Mouse (Mus musculus) forebrain, embryonic 14.5 days (tissue): ENCODE measurements around the gene Tmem127. TPM values are rescaled to one million over a fixed set of nuclear protein-coding genes. Genes with fewer than 3 reads are reported as not detected.

Experiments
- ATAC-seq: fragments of 200-750 bp; cut with Nextera tagmentation; 2 replicates; pipeline ENCODE4 v1.8.0; 2017; ENCODE audit warnings: mild to moderate bottlenecking, moderate library complexity
- DNase-seq: peaks from one replicate; pipeline ENCODE4 v3.0.0-alpha.2; 2015; ENCODE audit warnings: low spot score
- H3K27ac ChIP-seq: fragments of 300-500 bp; sonication (generic); 2 replicates; pipeline ENCODE4 v1.5.1; 2014; ENCODE audit warnings: low read depth, mild to moderate bottlenecking, control low read depth, low read length, moderate library complexity
- H3K27me3 ChIP-seq: fragments of 300-500 bp; sonication (generic); replicated peaks from 2 replicates; pipeline ENCODE4 v1.6.1; 2014; ENCODE audit warnings: low read length, control low read depth, mixed read lengths; ENCODE audit not compliant: control insufficient read depth, insufficient read depth
- H3K36me3 ChIP-seq: fragments of 300-500 bp; sonication (generic); 2 replicates; pipeline ENCODE4 v1.6.1; 2014; ENCODE audit warnings: low read length, control low read depth; ENCODE audit not compliant: control insufficient read depth, insufficient read depth
- H3K4me1 ChIP-seq: fragments of 300-500 bp; sonication (generic); 2 replicates; pipeline ENCODE4 v1.6.1; 2014; ENCODE audit warnings: antibody characterized with exemption, low read length, control low read depth; ENCODE audit not compliant: control insufficient read depth, insufficient read depth
- H3K4me2 ChIP-seq: fragments of 300-500 bp; sonication (generic); 2 replicates; pipeline ENCODE4 v1.6.1; 2014; ENCODE audit warnings: mild to moderate bottlenecking, control low read depth, low read length
- H3K4me3 ChIP-seq: fragments of 300-500 bp; sonication (generic); 2 replicates; pipeline ENCODE4 v1.5.1; 2014; ENCODE audit warnings: low read depth, low read length, control low read depth
- H3K9ac ChIP-seq: fragments of 300-500 bp; sonication (generic); 2 replicates; pipeline ENCODE4 v1.6.1; 2014; ENCODE audit warnings: mild to moderate bottlenecking, low read length, control low read depth, moderate library complexity
- H3K9me3 ChIP-seq: fragments of 300-500 bp; sonication (generic); replicated peaks from 2 replicates; pipeline ENCODE4 v1.6.1; 2016; ENCODE audit warnings: low read length, control low read depth, mixed read lengths; ENCODE audit not compliant: control insufficient read depth
- WGBS: fragments of 180-500 bp; shearing (Covaris S2); extraction: QIAGEN DNeasy Blood & Tissue Kit; methylation state at CpG from one replicate; pipeline ENCODE4 v1.1.7; 2014; 5-methylcytosine and 5-hydroxymethylcytosine counted together
- polyA plus RNA-seq: library from polyadenylated mRNA; unstranded; fragments of >200 nt; fragmentation: Nextera tagmentation; extraction: Ambion mirVana; gene quantifications from 2 replicates; pipeline ENCODE4 v1.2.1, GENCODE M21; 2014

The Tmem127 gene
- polyA plus RNA-seq, 1 experiment from 2014 or later: 24.4 TPM

DNA sequence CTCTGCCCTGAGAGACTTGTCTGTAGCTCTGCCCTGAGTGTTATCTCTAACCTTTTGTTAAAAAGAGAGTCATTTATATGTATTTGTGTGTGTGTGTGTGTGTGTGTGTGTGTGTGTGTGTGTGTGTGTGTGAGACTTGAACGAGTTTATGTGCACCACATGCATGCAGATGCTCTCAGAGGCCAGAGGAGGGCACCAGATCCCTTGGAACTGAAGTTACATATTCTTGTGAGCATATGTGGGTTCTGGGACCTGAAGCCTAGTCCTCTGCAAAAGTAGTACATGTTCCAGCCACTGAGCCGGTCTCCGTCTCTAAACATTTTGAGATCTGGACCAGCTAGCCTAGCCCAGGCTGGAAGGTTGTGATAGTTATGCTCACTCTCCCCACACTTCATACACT, 22.4 kb upstream of the Tmem127 start:
- 96% methylated on average over 3 of the region's 3 CpGs for WGBS
- Histone ChIP-seq H3K36me3 (peaks cover 97% of the 10 kb centered on the region), H3K27ac (no peak overlapping the region), H3K4me3 (no peak overlapping the region), H3K4me1 (no peaks in the 10 kb centered on the region), H3K9me3 (no peaks in the 10 kb centered on the region), H3K27me3 (no peaks in the 10 kb centered on the region), H3K9ac (no peak overlapping the region), H3K4me2 (no peak overlapping the region)
- DNase-seq: no peak
- no peak for ATAC-seq

DNA sequence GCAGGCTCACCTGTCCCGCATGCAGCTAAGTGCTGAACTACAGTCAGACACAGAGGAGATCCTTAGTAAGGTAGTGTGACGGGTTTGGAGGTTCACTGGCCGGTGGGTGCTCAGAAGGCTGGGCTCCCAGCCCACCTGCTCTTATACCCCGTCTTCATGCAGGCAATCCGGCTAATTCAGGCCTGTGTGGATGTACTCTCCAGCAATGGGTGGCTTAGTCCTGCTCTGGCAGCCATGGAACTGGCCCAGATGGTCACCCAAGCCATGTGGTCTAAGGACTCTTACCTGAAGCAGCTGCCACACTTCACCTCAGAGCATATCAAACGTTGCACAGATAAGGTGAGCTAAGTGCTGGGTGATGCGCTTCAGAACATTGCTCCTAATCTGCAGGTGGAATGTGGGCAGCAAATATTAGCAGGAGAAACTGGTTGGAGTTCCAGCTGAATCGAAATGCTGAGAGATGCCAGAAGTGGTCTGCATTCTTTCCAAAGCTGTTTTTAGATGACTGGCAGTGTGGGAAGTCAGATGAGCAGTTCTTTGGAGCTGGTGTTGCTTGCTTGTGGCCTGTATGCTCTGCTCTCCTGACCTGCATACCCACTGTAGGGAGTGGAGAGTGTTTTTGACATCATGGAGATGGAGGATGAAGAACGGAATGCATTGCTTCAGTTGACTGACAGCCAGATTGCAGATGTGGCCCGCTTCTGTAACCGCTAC, 9.7 kb upstream of the Tmem127 start:
- Histone ChIP-seq H3K9ac (no peak overlapping the region), H3K27me3 (no peaks in the 10 kb centered on the region), H3K4me2 (no peak overlapping the region), H3K27ac (no peak overlapping the region), H3K9me3 (no peaks in the 10 kb centered on the region), H3K4me3 (no peak overlapping the region), H3K4me1 (no peaks in the 10 kb centered on the region), H3K36me3 (peaks cover 92% of the 10 kb centered on the region)
- 97% methylated on average over 11 of the region's 11 CpGs for WGBS
- no peak for ATAC-seq
- no peak for DNase-seq

DNA sequence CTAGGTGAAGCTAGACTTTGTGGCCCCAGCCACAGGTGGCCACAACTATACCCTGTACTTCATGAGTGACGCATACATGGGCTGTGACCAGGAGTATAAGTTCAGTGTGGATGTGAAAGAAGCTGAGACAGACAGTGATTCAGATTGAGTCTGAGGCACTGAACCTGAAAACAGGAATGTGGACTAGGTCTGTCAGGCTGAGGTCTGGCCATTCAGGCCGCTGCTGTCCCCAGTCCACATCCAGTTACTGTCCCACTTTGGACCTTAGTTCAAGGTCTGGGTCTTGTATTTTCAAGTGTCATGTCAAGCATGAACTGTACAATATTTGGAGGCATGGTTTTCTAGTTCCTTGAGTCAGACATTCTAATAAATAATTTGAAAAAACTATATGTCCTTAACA, 7.6 kb upstream of the Tmem127 start:
- Histone ChIP-seq H3K36me3 (peaks cover 86% of the 10 kb centered on the region), H3K9me3 (no peaks in the 10 kb centered on the region), H3K9ac (no peak overlapping the region), H3K4me2 (no peak overlapping the region), H3K4me1 (no peaks in the 10 kb centered on the region), H3K27me3 (no peaks in the 10 kb centered on the region), H3K4me3 (no peak overlapping the region), H3K27ac (no peak overlapping the region)
- DNase-seq (no peak), ATAC-seq (no peak)
- 92% methylated on average over 2 of the region's 2 CpGs for WGBS

DNA sequence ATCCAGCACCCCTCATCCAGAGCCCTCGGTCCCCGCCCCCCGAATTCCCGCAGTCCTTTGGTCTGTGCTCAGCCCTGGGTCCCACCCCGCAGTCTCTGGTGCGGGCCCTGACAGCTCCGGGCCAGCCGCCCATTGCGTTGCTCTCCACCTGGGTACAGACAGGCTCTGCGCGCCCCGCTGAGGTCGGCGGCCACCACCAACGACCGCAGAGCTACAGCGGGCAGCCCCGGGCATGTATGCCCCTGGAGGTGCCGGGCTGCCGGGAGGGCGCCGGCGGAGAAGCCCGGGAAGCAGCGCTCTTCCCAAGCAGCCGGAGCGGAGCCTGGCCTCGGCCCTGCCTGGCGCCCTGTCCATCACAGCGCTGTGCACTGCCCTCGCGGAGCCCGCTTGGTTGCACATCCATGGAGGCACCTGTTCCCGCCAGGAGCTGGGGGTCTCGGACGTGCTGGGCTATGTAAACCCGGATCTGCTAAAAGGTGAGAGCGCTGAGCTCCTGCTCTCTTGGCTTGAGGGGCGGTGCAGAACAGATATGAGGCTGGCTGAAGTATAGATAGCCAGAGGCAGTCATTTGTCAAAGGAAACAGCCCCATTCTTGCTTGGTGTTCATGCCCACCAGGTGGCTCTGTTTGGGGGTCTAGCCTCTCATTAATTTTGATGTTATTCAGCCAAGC, 761 bp downstream of the Tmem127 start:
- Histone ChIP-seq H3K27ac (peak overlapping the region; percentile 73), H3K4me1 (peaks cover 13% of the 10 kb centered on the region), H3K4me2 (peak overlapping the region; percentile 95), H3K27me3 (no peaks in the 10 kb centered on the region), H3K4me3 (peak overlapping the region; percentile 82), H3K36me3 (peaks cover 30% of the 10 kb centered on the region), H3K9me3 (no peaks in the 10 kb centered on the region), H3K9ac (peak overlapping the region; percentile 88)
- 0% methylated on average over 39 of the region's 39 CpGs for WGBS
- ATAC-seq (peak; percentile 57), DNase-seq (peak; percentile 56)

DNA sequence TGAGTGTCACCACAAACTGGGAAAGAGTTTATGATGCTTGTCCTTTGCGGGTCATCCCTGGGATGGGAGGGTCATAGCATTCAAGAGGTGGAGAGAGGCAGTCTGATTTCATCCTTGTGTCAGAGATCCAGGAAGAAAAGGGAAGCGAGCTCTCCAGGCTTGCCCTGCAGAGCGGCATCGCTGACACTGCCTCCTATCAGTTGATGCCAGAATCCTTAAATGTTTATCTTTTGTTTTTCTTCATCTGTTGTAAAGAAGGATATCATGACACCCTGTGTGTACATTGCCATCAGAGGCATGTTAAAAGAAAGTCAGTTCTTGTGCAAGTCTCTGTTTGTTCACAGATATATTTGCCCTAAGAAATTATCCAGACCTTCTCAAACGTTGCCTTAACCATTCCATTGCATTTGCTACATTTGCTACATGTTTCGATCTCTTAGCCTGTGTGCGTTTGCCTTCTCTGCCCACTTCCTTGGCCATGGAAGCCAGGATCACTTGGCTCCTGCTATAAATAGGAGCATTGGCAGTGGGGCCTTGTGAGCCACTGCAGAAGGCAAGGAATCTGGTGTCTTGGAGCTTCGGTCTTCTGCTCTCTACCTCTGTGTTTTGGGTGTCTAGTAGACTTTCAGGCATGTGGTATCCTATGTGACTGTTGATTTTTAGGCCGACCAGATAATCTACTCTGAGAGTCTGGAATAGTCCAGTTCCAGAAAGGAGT, 2.7 kb downstream of the Tmem127 start:
- 94% methylated on average over 9 of the region's 9 CpGs for WGBS
- peaks cover 13% of the 10 kb centered on the region for H3K4me1 ChIP-seq
- H3K4me2 ChIP-seq: no peak overlapping the region
- no peak overlapping the region for H3K9ac ChIP-seq
- no peak overlapping the region for H3K4me3 ChIP-seq
- no peak for DNase-seq
- no peak overlapping the region for H3K27ac ChIP-seq
- ATAC-seq: no peak
- H3K9me3 ChIP-seq: no peaks in the 10 kb centered on the region
- H3K36me3 ChIP-seq: peaks cover 14% of the 10 kb centered on the region
- no peaks in the 10 kb centered on the region for H3K27me3 ChIP-seq

DNA sequence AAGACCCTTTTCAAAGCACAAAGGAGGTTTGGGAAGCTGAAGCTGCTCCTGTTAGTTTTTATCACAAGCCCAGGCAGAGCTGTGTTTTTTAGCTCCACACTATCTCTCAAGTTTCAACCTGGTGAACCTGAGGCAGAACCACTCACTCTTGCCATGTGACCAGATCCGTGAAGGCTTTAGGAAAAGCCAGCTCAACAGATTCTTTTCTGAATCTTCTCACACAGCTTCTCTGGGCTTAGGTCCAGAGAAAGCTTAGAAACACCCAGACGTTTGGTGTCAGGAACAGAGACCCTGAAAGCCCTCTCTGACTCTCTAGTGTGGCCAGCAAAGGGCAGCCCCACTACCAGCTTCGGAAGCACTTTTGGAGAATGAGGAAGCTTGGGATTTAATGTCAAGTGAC, 3.7 kb downstream of the Tmem127 start:
- Histone ChIP-seq H3K36me3 (peaks cover 15% of the 10 kb centered on the region; the same call in 1 of the 2 replicates), H3K27ac (no peak overlapping the region), H3K9me3 (no peaks in the 10 kb centered on the region), H3K27me3 (no peaks in the 10 kb centered on the region), H3K4me1 (peaks cover 13% of the 10 kb centered on the region), H3K4me3 (no peak overlapping the region), H3K9ac (no peak overlapping the region), H3K4me2 (no peak overlapping the region)
- ATAC-seq (no peak), DNase-seq (no peak)
- 86% methylated on average over 3 of the region's 3 CpGs for WGBS

DNA sequence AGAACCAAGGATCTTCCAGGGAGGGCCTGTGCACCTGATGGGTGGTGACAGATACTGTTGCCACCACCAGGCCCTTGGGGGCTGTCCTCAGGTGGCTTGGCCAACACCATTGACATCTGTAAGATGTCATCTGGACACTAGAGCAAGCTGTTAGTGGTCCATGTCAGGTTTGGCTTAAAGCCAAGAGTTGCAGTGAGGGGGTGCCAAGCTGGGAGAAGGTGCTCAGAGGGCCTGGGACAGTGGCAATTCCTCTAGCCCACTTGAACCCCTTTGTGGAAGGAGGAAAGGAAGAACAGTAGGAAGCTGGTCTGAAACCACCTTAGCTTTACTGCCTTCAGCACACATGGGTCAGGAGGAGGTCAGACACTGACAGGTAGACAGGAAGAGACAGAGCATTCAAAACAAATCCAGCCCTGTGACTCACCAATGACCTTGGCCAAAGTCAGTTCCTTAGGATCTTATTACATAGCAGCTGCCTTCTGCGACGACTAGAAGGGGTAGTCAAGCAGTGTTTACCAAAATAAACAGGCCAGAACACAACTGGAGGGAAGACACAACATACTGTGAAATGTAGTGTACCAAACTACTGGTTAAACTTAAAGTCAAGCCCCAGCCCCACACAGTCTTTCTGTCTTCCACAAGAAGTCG, 4.3 kb downstream of the Tmem127 start:
- ATAC-seq (no peak), DNase-seq (no peak)
- no peaks in the 10 kb centered on the region for H3K9me3 ChIP-seq
- no peak overlapping the region for H3K9ac ChIP-seq
- H3K27me3 ChIP-seq: no peaks in the 10 kb centered on the region
- H3K36me3 ChIP-seq: peaks cover 20% of the 10 kb centered on the region
- H3K4me3 ChIP-seq: no peak overlapping the region
- H3K27ac ChIP-seq: no peak overlapping the region
- H3K4me2 ChIP-seq: no peak overlapping the region
- peaks cover 8% of the 10 kb centered on the region for H3K4me1 ChIP-seq
- 78% methylated on average over 3 of the region's 3 CpGs for WGBS

DNA sequence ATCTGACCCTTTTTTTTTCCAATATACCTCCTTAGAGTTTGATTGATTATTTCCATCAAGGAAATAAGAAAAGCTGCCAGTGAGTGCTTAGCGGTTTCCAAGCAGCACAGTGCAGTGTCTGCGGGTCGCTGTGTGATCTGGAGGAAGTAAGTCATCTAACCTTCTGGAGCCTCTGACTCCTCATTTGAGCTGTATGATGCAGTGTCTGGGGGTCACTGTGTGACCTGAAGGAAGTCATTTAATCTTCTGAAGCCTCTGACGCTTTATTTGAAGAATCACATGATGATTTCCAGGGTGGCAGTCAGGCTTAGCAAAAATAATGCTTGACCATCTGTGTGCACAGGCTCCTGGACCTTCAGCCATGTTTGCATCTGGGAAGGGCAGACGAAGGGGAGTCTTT, 5.1 kb downstream of the Tmem127 start:
- Histone ChIP-seq H3K36me3 (peaks cover 28% of the 10 kb centered on the region), H3K4me1 (peaks cover 6% of the 10 kb centered on the region), H3K27me3 (no peaks in the 10 kb centered on the region), H3K9ac (no peak overlapping the region), H3K4me2 (no peak overlapping the region), H3K27ac (no peak overlapping the region), H3K9me3 (no peaks in the 10 kb centered on the region), H3K4me3 (no peak overlapping the region)
- ATAC-seq (no peak), DNase-seq (no peak)
- WGBS: 93% methylated on average over 5 of the region's 5 CpGs
